Mouse (Mus musculus) common myeloid progenitor, adult 5-6 weeks (primary cell): ENCODE measurements around the gene Myo15. TPM values are rescaled to one million over a fixed set of nuclear protein-coding genes. Genes with fewer than 3 reads are reported as not detected.

Experiments
- ATAC-seq: replicated peaks from 2 replicates; pipeline ENCODE4 v1.8.0; 2016; ENCODE audit warnings: low read depth, mild to moderate bottlenecking, moderate TSS enrichment, inconsistent platforms; ENCODE audit not compliant: poor library complexity, severe bottlenecking
- total RNA-seq: library from RNA; stranded (forward); fragments of 200-1000, 187-1606 nt; gene quantifications from 2 replicates; pipeline ENCODE4 v1.2.3, GENCODE M21; 2017

Myo15 gene
- total RNA-seq, 1 experiment from 2014 or later, result 0.09 TPM

DNA sequence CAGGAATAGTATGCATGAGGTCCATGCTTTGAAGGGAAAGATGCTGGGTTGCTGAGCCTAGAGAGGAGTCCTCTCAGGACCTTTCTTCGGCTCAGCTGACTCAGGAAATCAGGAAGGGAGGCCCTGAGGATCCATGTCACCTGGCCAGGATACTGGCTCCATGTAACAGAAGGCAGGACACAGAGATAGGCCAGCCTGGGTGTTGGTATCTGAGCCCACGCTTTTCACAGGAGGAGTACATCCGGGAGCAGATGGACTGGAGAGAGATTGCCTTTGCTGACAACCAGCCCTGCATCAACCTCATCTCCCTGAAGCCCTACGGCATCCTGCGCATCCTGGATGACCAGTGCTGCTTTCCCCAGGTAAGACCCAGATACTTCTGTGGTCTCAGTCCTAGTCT is 23.6 kb downstream of the Myo15 start:
- ATAC-seq, result no peak

DNA sequence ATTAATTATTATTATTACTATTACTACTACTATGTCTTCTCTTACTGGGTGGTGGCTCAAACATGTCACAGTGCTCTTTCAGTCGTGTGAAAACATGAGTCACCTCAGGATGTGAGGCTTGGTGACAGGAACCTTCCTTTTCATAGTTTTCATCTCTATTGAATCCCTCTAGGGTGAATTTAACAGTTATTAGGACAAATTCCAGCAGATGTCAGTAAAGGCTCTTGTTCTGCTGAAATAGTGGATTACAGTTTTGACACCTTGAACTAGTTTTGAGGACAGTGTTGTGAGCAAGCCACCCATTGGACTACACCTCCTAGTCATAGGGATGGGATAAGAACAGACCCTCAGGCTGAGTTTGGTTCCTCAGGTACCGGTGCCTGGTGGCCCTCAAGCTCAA is 26.6 kb downstream of the Myo15 start:
- no peak for ATAC-seq

DNA sequence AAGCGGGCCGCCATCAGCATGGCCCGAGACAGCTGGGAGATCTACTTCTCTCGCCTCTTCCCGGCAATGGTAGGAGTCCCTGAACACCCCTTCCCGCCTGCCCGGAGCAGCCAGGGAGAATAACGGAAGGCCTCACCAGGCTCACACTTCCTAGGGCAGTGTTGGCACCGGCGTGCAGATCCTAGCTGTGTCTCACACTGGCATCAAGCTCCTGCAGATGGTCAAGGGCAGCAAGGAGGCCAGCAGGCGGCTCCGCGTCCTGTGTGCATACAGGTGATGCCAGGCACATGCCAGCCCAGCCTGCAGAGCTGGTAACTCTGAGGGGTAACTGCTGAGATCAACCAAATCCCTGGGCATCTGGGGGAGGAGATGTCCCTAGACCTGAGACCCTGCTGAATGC is 38.1 kb downstream of the Myo15 start:
- no peak for ATAC-seq

DNA sequence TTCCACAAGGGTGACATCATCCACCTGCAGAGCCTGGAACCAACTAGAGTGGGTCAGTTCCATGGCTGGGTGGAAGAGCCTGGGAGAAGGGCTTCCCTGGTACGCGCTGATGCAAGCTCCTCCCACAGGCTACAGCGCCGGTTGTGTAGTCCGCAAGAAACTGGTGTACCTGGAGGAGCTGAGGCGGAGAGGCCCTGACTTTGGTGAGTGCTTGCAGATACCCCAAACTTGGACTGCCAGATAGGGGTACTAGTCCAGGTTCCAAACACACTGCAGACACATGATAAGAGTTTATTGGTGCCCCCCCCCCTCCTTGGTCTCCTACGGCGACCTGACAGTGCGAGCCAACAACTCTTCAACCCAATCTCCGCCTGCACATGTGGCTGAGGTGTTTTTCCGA is 39.8 kb downstream of the Myo15 start:
- ATAC-seq, result peak; percentile 50

DNA sequence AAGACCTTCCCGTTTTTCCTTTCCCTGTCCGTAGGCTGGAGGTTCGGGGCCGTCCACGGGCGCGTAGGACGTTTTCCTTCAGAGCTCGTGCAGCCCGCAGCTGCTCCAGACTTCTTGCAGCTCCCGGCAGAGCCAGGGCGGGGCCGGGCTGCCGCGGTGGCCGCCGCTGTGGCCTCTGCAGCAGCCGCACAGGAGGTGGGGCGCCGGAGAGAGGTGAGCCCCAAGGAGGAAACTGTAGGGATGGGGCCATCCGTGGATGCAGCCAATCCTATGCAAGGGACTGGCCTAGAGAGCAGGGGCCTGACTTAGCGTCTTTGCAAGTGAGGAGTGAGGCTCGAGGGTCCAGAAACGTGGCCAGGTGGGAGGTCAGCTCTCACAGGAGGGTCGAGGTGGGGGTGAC is 40.4 kb downstream of the Myo15 start:
- ATAC-seq, result peak; percentile 53

DNA sequence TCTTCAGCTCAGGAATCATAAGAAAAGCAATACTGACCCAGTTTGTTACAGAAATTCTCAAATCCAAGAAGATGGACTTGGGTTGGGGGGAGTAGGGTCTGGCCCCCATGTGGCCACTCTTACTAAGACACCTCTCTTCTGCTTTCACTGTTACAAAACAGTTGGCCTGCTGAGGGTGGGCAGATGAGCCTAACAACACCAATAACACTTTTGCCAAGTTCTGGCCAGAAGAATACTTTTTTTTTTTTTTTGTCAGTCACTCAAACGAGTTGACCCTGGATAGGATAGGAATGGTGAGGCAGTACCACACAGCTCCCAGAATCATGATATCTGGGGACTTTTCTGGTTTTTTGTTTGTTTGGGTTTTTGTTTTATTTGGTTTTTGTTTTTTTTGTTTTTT is 42.8 kb downstream of the Myo15 start:
- ATAC-seq, result no peak

DNA sequence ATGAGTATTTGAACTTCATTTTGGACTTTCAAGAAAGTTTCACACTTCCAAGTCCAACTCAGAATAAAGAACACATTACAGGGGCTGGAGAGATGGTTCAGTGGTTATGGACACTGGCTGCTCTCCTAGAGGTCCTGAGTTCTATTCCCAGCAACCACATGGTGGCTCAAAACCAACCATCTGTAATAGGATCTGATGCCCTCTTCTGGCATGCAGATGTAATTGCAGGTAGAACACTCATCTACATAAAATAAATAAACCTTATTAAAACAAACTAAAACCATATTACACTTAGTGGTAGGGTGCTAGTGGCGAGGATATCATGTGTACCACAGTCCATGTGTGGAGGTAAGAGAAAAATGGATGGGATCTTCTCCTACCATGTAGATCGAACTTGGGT is 43.4 kb downstream of the Myo15 start:
- no peak for ATAC-seq

DNA sequence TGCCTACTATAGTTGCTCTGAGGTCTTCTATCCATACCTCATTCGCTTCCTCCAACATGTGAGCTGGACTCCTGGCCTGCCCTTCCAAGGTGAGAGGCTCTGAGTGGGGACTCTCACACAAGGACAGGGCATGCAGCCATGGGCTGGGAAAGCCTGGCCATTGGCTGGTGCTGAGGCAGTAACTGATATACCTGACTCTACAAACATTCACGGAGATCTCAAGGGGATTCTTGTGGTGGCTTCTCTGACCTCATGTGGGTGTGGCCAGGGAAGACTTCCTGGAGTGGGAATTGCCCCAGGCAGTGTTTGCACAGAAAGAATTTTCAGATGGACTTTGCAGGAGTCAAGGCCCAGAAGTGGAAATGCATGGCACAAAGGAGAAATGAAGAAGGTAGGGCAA is 45.8 kb downstream of the Myo15 start:
- no peak for ATAC-seq

DNA sequence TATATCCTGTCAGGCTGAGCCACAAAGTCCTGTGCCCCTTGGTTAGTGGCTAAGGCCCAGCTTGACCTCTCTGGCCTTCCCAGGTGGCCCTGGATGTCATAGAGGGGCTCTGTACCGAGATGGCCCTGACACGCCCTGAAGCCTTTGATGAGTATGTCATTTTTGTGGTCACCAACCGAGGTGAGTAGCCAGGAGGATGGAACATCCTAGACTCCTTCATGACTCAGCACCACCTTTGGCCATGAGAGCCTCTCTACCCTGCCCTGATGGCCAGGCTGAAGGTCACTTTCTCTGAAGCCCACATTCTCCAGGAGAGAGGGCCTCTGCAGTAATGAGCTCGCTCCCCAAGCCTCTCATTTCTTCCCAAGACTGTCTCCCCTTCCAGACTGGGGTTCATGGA is 49.2 kb downstream of the Myo15 start:
- ATAC-seq, result no peak

DNA sequence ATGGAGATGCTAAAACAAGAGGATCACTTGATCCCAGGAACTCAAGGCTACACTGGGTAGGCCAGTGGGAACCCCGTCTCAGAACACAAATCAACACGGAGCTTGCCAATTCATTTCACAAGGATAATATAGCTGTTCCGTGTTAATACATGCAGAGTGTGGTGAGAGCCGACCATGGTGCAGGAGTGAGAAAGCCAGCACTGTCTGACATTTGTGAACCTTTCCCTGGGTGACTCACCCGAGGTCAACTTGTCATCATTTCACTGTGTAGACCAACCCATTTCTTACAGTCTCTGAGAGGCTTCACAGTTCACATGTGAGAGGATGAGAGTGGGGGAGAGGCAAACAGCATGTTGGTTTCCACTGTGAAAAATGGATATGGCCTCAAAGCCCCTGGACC is 52.9 kb downstream of the Myo15 start:
- ATAC-seq, result no peak

DNA sequence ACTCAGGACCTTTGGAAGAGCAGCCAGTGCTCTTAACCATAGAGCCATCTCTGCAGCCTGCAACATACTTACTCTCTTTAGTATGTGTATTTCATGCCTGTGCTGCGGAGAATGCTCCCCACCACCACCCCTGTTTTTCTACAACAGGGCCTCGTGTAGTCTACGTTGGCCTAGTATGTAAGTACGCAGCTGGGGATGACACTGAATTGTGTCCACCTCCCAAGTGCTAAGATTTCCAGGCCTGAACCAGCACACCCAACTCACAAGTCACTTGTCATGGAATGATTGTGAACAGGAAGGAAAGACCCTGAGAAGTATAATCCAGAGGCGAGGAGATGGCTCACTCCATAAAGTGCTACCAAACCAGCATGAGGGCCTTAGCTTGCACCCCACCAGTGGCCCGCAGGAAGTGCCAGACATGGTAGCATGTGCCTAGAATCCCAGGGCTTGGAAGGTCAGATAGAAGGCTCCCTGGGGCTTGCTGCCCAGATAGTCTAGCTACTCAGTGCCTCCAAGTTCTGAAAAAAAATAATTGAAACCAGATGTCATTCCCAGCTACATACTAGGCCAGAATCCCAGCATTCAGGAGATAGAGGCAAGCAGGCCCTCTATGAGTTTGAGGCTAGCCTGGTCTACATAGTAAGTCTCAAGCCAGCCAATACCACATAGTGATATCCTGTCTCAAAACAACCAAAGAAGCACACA is 53.7 kb downstream of the Myo15 start:
- ATAC-seq, result no peak

DNA sequence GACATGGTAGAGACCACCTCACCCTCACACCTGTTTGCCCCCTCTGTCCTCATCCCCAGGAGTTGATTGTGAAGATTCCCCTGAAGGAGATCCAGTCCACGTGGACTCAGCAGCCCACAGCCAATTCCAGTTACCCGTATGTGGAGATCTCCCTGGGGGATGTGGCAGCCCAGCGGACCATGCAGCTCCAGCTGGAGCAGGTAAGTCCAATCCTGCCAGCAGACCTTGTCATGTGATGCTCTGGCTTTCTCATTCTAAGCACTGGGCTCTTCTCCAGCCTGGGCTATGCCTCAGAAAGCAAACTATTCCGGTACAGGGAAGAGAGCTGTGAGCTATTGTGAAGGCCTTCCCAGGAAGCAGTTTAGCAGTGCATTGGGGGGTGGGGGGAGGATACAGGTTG is 57.3 kb downstream of the Myo15 start:
- ATAC-seq, result no peak

DNA sequence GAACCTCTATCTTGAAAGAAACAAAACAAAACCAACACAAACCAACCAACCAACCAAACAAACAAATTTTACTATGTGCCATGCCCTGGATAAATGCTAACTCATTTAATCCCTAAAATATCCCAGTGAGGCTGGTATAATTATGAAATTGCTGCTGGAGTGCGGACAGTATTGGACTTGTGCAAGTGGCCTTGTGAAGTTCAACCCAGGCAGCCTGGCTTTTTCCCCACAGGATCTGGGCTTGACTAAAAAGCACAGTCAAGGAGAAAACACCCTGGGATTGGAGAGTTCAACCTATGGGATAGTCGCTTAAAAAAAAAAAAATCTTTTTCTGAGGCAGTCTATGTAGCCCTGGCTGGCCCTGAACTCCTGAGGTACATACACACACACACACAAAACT is 66.5 kb downstream of the Myo15 start:
- ATAC-seq, result no peak

DNA sequence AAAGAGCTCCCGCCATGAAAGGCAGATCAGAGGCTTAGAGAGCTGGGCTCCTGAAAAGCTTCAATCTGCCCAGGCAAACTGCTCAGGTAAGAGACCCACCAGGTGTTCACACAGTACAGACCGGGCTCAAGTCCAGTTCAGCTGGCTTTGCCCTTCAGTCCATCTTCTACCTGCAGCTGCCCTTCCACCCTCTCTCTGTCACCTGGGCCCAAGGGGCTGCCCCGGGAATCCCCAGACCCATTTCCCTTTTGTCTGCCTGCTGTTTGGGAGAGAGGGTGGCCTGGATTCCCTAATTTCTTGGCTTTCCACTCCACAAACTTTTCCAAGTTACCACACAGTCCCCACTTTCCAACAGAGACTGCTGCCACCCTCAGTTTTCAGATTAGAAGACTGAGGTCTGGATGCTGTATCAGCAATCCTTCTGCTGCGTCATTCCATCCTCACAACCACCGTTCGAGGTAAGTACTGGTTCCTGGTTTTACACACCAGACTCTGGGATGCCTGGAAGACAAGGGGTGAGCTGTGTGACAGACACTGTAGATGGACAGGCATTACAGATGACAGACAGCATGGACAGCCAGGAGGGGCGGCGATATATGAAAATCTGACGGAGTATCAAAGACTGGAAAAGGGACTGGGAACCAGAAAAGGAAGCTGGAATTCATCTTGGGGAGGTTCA is 67.2 kb downstream of the Myo15 start, which contains the start of gene Alkbh5:
TSS of gene Alkbh5 (plus strand) at position 202 of the 679 bp plus-strand sequence.
- no peak for ATAC-seq

DNA sequence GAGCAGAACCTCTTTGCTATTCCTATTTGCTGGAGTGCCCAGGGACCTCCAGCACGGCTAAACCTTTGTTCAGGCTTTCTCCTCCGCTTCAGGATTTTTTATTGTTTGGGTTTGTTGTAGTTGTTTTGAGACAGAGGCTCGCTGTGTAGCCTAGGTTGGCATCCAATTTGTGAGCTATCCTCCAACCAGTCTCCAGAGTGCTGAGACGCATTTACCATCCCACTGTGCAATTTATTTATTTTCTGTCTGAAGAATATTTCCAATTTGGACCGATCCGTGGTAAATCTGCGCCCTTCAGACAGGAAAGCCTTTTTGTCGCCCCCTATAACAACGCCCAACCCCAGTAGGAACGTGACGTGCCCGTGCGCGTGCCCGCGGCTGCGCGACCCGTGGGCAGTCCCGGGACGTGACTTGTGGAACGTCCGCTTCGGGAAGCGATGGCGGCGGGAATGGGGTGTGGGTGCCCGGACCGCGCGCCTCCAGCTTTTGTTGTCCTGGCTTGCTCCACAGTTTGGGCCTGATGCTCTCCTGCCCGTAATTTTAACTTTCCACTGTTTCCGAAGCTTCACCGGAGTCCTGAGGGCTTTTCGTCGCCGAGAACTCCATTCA is 67.8 kb downstream of the Myo15 start:
- ATAC-seq, result peak; percentile 66

DNA sequence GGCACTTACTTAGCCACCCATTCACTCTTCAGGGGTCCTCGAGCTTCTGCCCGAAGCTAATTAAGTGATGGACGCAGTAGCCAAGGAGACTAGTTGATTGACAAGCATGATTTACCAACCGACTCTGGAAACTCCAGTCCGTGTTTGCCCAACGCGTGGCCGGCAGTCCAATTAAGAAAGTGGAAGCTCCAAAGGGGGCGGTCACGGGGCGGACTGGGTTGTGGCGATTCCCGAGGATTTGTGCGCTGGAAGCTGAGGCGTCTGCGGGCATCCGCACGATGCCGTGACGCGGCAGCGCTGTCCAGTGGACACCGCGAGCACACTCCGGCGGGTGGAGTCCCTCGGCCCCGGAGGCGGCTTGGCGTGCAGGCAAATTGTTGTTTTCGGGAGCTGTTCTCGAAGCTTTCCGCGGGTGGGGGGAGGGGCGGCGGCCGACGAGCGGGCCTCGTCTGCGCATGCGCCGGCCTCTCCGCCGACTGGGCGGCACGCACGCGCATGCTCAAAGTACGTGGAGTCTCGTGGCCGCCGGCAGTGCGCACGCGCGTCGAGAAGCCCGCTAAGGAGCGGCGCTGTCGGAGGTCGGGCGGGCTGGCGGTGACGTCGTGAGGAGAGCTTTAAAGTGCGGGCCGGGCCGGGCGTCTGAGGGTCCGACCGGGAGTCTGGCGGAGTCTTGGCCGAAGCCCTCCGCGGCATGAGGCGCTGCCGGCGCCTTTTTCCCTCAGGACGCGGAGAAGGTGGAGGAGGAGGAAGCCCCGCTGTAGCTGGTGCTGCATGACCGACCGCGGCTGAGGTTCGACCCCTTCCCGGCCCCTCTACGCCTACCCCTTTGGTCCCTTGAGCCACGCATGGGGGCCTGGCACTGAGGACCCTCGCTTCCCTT is 68.6 kb downstream of the Myo15 start:
- ATAC-seq, result peak; percentile 86

DNA sequence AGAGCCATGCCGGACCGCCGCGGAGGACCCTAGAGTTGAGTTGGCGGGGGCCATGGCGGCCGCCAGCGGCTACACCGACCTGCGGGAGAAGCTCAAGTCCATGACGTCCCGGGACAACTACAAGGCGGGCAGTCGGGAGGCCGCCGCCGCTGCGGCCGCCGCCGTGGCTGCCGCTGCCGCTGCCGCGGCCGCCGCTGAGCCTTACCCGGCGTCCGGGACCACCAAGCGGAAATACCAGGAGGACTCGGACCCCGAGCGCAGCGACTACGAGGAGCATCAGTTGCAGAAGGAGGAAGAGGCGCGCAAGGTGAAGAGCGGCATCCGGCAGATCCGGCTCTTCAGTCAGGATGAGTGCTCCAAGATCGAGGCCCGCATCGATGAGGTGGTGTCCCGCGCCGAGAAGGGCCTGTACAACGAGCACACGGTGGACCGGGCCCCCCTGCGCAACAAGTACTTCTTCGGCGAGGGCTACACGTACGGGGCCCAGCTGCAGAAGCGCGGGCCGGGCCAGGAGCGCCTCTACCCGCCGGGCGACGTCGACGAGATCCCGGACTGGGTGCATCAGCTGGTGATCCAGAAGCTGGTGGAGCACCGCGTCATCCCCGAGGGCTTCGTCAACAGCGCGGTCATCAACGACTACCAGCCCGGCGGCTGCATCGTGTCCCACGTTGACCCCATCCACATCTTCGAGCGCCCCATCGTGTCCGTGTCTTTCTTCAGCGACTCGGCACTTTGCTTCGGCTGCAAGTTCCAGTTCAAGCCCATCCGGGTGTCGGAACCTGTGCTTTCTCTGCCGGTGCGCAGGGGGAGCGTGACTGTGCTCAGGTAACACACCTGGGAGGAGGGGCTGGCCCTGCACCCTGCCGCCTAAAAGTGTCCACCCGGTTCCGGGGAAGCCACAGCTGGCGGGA is 69.5 kb downstream of the Myo15 start:
- ATAC-seq, result peak; percentile 13

DNA sequence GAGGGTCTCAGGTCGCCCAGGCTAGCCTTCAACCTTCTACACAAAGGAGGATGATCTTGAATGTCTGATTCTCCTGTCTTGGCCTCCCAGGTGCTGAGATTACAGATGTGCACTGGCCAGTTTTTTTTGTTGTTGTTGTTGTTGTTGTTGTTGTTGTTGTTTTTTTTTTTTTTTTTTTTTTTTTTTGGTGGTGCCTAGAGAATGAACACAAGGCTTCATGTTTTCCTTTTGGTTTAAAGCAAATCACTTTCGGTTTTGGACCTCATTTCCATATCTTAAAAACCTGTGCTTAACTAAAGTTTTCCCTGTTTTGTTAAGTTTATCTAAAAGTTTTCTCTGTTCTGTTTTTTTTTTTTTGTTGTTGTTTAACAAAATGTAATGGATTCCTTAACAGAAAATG is 70.4 kb downstream of the Myo15 start:
- no peak for ATAC-seq

DNA sequence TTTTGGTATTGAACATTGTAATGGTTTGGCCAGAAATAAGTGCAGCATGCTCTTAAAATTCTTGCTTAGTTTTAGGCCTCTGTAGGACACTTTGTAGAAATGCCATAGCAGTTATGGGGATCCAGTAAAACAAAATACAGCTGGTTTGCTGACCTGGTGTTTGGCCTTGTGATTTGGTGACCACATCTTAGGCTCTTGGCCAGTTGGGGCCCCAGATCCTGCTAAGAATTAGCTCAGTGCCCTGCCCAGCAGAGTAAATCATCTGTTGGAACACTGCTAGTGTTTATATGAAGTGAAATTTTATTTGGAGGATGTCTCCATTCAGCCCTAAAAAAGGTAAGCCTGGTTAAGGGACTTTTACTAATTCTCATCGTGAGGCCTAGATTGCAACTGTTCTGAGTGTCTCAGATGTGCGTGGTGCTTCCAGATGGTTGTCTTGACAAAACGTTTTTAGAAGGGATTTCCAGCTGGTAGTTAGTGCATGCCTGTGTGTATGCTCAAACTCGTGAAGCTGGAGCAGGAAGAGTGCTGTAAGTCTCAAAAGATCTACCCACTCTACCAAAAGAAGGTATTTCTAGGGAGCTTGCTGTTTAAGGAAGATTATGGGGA is 71.0 kb downstream of the Myo15 start:
- ATAC-seq, result no peak
